Mouse (Mus musculus): ENCODE results near the gene Ckap5.
"Not testable (repeated sequence)": the region's sequence is repeated elsewhere in the genome, so short reads cannot be mapped to it uniquely, and the experiment has no call there.

- TF ChIP-seq POLR2A, CTCF (IDR thresholded peaks at IDR 0.05; ENCODE audit: insufficient read depth, low read depth, low read length): not testable (repeated sequence)
Measured at GRCm38 (mm10) chr2:91623366-91623765, 96.8 kb downstream of the Ckap5 start.
